Mouse (Mus musculus): ENCODE measurements around the gene Cox6b2.

Gene Cox6b2

DNA sequence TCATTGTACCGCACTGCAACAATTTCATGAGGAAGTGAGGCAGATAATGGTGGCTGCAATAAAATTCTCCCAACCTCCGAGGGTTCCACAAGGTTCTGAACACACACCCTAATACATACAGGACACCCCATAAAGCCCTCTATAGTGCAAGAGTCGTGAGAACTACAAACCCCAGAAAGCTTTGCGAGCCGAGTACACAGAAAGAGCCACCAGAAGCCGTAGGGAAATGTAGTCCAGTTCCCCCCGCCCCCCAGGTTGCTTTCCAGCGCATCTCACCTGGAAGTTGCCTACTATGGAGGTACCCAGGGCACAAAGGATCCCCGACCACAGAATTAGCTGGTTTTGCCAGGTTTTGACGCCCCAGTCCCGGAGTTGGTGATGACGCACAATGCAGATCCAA lies 29.4 kb downstream of the Cox6b2 start:
- DNase-seq (ENCODE audit: inconsistent age in 2 of 2, low spot score in 1 of 2): peak in 1 of 2 experiments; percentile 67

GRCm38 (mm10) chr7:4719276-4719675 lies 33.6 kb downstream of the Cox6b2 start:
- DNase-seq (ENCODE audit: inconsistent age in 2 of 2, low spot score in 1 of 2): no peak

- DNase-seq (ENCODE audit: inconsistent age in 2 of 2, low spot score in 1 of 2): no peak
Measured at GRCm38 (mm10) chr7:4716955-4717354, 35.9 kb downstream of the Cox6b2 start.

DNA sequence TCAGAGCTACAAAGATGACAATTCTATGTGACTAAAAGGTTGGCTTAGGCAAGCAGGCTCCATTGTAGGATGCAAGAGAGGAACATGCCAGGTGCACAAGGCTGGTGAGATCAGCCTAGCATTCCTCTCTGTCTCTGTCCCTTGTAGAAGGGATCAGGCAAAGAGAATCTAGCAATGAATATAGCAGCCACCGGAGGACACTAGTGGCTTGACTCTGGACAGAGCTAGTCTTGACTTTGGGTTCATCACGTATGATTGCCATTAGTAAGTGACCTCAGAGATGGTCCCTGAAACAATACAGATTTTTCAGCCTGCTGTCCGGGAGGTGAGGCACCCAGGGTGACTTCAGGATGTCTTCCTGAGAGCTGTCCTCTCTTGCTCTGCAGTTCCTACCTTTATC lies 40.3 kb downstream of the Cox6b2 start:
- DNase-seq (ENCODE audit: inconsistent age in 2 of 2, low spot score in 1 of 2): no peak

DNA sequence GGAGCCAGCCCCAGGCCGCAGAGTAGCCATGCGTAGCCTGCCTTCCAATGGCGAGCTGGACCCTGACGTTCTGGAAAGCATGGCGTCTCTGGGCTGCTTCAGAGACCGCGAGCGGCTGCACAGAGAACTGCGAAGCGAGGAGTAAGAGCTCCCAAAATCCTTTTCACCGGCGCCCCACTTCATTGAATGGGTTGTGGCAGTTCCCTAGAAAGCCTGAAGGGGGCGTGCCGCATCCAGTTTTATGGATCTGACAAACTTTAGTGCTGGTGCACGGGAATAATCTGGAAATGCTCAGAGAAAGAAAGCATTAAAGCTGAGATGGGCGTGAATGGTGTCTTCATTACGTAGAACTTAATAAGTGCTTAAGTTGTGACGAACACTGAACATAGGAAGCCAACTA lies 47.8 kb downstream of the Cox6b2 start:
- peak; percentile 51 to 83 for DNase-seq (ENCODE audit: inconsistent age in 2 of 2, low spot score in 1 of 2)

DNA sequence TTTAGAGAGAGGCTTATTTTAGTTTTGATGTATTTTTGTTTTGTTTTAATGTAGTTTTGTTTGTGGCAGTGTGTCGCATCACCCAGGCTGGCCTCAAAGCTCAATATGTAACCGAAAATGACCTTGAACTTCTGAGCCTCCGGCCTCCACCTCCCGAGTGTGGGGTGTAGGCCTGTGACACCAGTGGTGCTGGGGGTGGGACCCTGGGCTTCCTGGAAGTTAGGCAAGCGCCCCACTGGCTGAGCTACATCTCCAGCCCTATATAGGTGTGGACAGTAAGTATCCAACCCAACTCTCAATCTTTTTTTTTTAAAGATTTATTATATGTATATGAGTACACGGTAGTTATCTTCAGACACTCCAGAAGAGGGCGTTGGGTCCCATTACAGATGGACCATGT lies 49.7 kb downstream of the Cox6b2 start:
- DNase-seq (ENCODE audit: inconsistent age in 2 of 2, low spot score in 1 of 2): no peak

GRCm38 (mm10) chr7:4702334-4702733 lies 50.6 kb downstream of the Cox6b2 start:
- no peak for DNase-seq (ENCODE audit: inconsistent age in 2 of 2, low spot score in 1 of 2)

Measured in adrenal gland, adult (tissue).